Mouse (Mus musculus): Measurements from ENCODE around the gene Sh2d7.
"Not testable (repeated sequence)": the region's sequence is repeated elsewhere in the genome, so short reads cannot be mapped to it uniquely, and the experiment has no call there.

Sh2d7 gene

GRCm38 (mm10) chr9:54544954-54545315 is 6.2 kb downstream of the Sh2d7 start:
- DNase-seq (ENCODE audit: low spot score): no peak

GRCm38 (mm10) chr9:54547536-54547935 is 8.8 kb downstream of the Sh2d7 start:
- peak; percentile 63 for DNase-seq (ENCODE audit: low spot score)

GRCm38 (mm10) chr9:54549433-54549832 is 10.6 kb downstream of the Sh2d7 start:
- no peak for DNase-seq (ENCODE audit: low spot score)

GRCm38 (mm10) chr9:54552409-54552808 is 13.6 kb downstream of the Sh2d7 start:
- no peak for DNase-seq (ENCODE audit: low spot score)

GRCm38 (mm10) chr9:54555044-54555443 is 16.3 kb downstream of the Sh2d7 start:
- no peak for DNase-seq (ENCODE audit: low spot score)

- no peak for DNase-seq (ENCODE audit: low spot score)
These were observed 19.9 kb downstream of the Sh2d7 start for GRCm38 (mm10) chr9:54558731-54559130.

GRCm38 (mm10) chr9:54559771-54560471 is 21.1 kb downstream of the Sh2d7 start, which contains the start of gene Cib2:
TSS of gene Cib2 (minus strand) at chr9:54560218.
- DNase-seq (ENCODE audit: low spot score): peak; percentile 85

- DNase-seq (ENCODE audit: low spot score): no peak
These were observed 22.2 kb downstream of the Sh2d7 start for GRCm38 (mm10) chr9:54560831-54561601.

GRCm38 (mm10) chr9:54566958-54567357 is 28.2 kb downstream of the Sh2d7 start:
- DNase-seq (ENCODE audit: low spot score): no peak

GRCm38 (mm10) chr9:54568732-54569131 is 29.9 kb downstream of the Sh2d7 start:
- no peak for DNase-seq (ENCODE audit: low spot score)

GRCm38 (mm10) chr9:54571130-54571839 is 32.5 kb downstream of the Sh2d7 start:
- DNase-seq (ENCODE audit: low spot score): no peak

GRCm38 (mm10) chr9:54583712-54584111 is 44.9 kb downstream of the Sh2d7 start:
- no peak for DNase-seq (ENCODE audit: low spot score)

GRCm38 (mm10) chr9:54584127-54584526 is 45.3 kb downstream of the Sh2d7 start:
- not testable (repeated sequence) for DNase-seq (ENCODE audit: low spot score)

GRCm38 (mm10) chr9:54585839-54586198 is 47.0 kb downstream of the Sh2d7 start:
- no peak for DNase-seq (ENCODE audit: low spot score)

GRCm38 (mm10) chr9:54586199-54587061 is 47.6 kb downstream of the Sh2d7 start, which contains the start of gene Idh3a:
TSS of gene Idh3a (plus strand) at chr9:54586334.
- peak; percentile 99 for DNase-seq (ENCODE audit: low spot score)

- DNase-seq (ENCODE audit: low spot score): no peak
These were observed 49.1 kb downstream of the Sh2d7 start for GRCm38 (mm10) chr9:54587863-54588262.

- DNase-seq (ENCODE audit: low spot score): not testable (repeated sequence)
These were observed 54.9 kb downstream of the Sh2d7 start for GRCm38 (mm10) chr9:54593652-54594051.

Measured in ovary, postnatal 36 days (tissue).